Comparison of ENCODE assay signal across 17 mouse cellular contexts in genomic region chr6:119052366-119052765, GRCm38 (mm10).
A peak's percentile ranks its signal among the peaks of the same experiment; 100 is the strongest.
DNase-seq lines count a peak whose midpoint lies in the region; ATAC-seq and TF ChIP-seq lines count a peak whose summit lies in the region.
"Had no signal": no experiment of that assay in that cellular context is flagged by ENCODE, and none has a peak within 500 bp of the region (broad histone marks: within the 10 kb centered on the region; RNA-seq: fewer than 3 reads in every experiment).

No protein-coding gene starts in this region.

- H3K36me3 ChIP-seq in kidney, embryonic 15.5 days: no peaks in the 10 kb centered on the region
- H3K36me3 ChIP-seq: liver, embryonic 12.5 days had no signal

- TF ChIP-seq CTCF in embryonic fibroblast, embryonic 13.5 days (IDR thresholded peaks at IDR 0.05; ENCODE audit: borderline replicate concordance, insufficient read depth, low read length): no peak

- no peak for ATAC-seq in kidney, embryonic 15.5 days (replicated peaks; ENCODE audit: low FRiP score)
- ATAC-seq: hindbrain, embryonic 16.5 days; liver, embryonic 12.5 days had no signal

- peaks cover 18% of the 10 kb centered on the region for H3K4me1 ChIP-seq in kidney, embryonic 15.5 days
- H3K4me1 ChIP-seq in embryonic fibroblast, embryonic 13.5 days (ENCODE audit: control insufficient read depth, insufficient read depth, low read length): peaks cover 8% of the 10 kb centered on the region
- H3K4me1 ChIP-seq: liver, embryonic 12.5 days had no signal

- no peak for DNase-seq in kidney, postnatal 14 days
- DNase-seq in R1 (ENCODE audit: low read depth, low spot score): peak; percentile 2
- DNase-seq in lung, postnatal 36 days: peak; percentile 32
- DNase-seq in spleen, adult 12 weeks (ENCODE audit: low spot score): no peak
- DNase-seq in urinary bladder, adult 18-20 months (ENCODE audit: low spot score in 2 of 2): no peak
- DNase-seq: adrenal gland, postnatal 10 days; cerebellum, adult 2 months; heart, postnatal 36 days; right cerebral cortex, postnatal 25 days; thymus, adult 2 months had no signal

- no peak overlapping the region for H3K4me3 ChIP-seq in kidney, embryonic 15.5 days (replicated peaks)
- no peak overlapping the region for H3K4me3 ChIP-seq in embryonic fibroblast, embryonic 13.5 days (ENCODE audit: insufficient read depth, low read length)
- H3K4me3 ChIP-seq: embryonic facial prominence, embryonic 13.5 days; left cerebral cortex, adult 2 months; liver, embryonic 12.5 days; neural tube, embryonic 13.5 days had no signal

- 0 out of 2 replicates have a peak overlapping the region, but pooled peaks have one; percentile 8 for H3K4me2 ChIP-seq in kidney, embryonic 15.5 days
- H3K4me2 ChIP-seq: liver, embryonic 12.5 days; neural tube, embryonic 13.5 days had no signal

- H3K9ac ChIP-seq in kidney, embryonic 15.5 days: no peak overlapping the region
- H3K9ac ChIP-seq: embryonic facial prominence, embryonic 13.5 days; liver, embryonic 12.5 days; neural tube, embryonic 13.5 days had no signal

- H3K27ac ChIP-seq in kidney, embryonic 15.5 days: peak overlapping the region; percentile 61; the same call in 1 of the 2 replicates
- peak overlapping the region; percentile 79 for H3K27ac ChIP-seq in embryonic fibroblast, embryonic 13.5 days (ENCODE audit: insufficient read depth, low read length)
- H3K27ac ChIP-seq: left cerebral cortex, adult 2 months; liver, embryonic 12.5 days; neural tube, embryonic 13.5 days had no signal

- WGBS in kidney, embryonic 15.5 days: 75% methylated on average over 15 of the region's 15 CpGs

- H3K27me3 ChIP-seq in kidney, embryonic 15.5 days: no peaks in the 10 kb centered on the region
- H3K27me3 ChIP-seq: embryonic facial prominence, embryonic 13.5 days; neural tube, embryonic 13.5 days had no signal

- TF ChIP-seq POLR2A in embryonic fibroblast, embryonic 13.5 days (IDR thresholded peaks at IDR 0.05; ENCODE audit: low read depth, low read length): no peak

- no peaks in the 10 kb centered on the region for H3K9me3 ChIP-seq in kidney, embryonic 15.5 days (replicated peaks)
- H3K9me3 ChIP-seq: embryonic facial prominence, embryonic 13.5 days; liver, embryonic 12.5 days; neural tube, embryonic 13.5 days had no signal

Comparison
In these comparisons a context has a peak if more than half of its experiments do, and no peak if none do; other contexts are left out.
1. DNase-seq: peak in R1 (single experiment) and lung, postnatal 36 days (single experiment); none in kidney, postnatal 14 days (single experiment), spleen, adult 12 weeks (single experiment) and urinary bladder, adult 18-20 months (0 of 2).